Mouse (Mus musculus): Measurements from ENCODE around the gene Fosb. TPM values are rescaled to one million over a fixed set of nuclear protein-coding genes. Genes with fewer than 3 reads are reported as not detected.
A peak's percentile ranks its signal among the peaks of the same experiment; 100 is the strongest.

Gene Fosb
- polyA plus RNA-seq, 1 experiment from 2014 or later, result 0.07 TPM

DNA sequence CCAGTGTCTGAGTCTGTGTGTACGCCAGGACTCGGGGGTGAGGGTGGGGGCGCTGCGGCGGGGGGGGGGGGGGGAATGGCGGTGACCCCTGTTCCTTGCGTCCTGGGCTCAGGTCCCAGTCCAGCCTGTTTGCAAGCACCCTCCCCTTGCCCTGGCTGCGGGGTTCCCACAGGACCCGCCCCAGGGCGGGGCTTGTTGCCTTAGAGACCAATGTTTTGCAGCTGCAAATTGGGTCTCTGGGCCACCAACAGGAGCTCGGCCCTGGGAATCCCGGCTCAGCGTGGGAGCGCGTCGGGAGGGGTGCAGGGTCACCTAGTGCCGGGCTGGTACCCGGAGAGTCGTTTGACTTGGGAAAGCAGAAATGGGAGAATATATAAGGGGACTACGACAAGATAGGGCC is 16.5 kb upstream of the Fosb start:
- Histone ChIP-seq H3K4me3 (ENCODE audit: low read depth, low read length) (peak overlapping the region; percentile 32; the same call in 1 of the 2 replicates), H3K36me3 (ENCODE audit: control insufficient read depth, insufficient read depth, low read length) (no peaks in the 10 kb centered on the region), H3K9ac (replicated peaks; ENCODE audit: low read depth, low read length) (0 out of 2 replicates have a peak overlapping the region, but pooled peaks have one; percentile 1), H3K27me3 (ENCODE audit: control insufficient read depth, insufficient read depth, low read length) (no peaks in the 10 kb centered on the region), H3K4me1 (ENCODE audit: control insufficient read depth, insufficient read depth, low read length) (peaks cover 17% of the 10 kb centered on the region), H3K4me2 (replicated peaks; ENCODE audit: low read depth, low read length) (peak overlapping the region; percentile 68), H3K27ac (ENCODE audit: low read length) (peak overlapping the region; percentile 77), H3K9me3 (ENCODE audit: control insufficient read depth, low read depth, low read length) (no peaks in the 10 kb centered on the region)
- ATAC-seq (ENCODE audit: insufficient number of reproducible peaks, insufficient read depth, low FRiP score, low read depth), result peak; percentile 66; the same call in 1 of the 2 replicates
- WGBS, result under 1% methylated on average over 17 of the region's 20 CpGs

DNA sequence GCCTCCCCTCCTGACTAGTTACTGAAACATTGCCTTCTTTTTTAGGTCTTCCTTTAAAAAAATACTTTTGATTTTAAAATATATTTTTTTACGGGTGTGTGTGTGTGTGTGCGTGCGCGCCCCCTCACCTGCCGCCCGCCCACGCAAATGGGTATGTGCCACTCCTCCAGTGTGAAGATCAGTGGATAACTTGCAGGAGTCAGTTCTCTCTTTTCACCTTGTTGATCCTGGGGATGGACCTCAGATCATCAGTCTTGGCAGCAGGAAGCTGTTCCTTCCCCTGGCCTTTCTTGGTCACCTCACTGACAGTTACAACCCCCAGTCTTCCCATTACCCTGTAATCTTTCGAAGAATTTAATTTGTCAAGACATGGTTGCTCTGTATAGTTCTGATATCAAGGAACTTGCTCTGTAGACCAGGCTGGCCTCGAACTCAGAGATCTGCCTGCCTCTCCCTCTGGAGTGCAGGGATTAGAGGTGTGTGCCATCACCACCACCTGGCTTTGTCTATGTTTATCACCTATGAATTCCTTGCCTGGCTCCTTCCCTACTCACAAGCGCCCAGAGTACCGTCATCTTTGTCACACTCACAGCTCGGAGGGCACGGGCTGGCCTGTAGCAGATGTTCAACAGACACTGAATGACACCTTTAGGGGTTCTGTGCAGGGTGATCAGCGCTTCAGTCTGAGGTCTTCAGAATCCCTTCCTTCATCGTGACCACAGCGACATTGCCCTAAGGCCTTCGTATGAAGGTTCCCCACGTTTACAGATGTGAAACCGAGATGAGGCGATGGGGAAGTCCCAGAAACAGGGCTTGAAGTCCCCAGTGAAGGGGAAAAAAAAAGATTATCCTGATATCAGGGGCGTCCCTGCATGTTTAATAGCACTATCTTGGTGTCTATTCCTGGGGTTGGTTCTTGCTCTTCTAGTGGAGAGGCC is 15.7 kb upstream of the Fosb start:
- Histone ChIP-seq H3K4me2 (replicated peaks; ENCODE audit: low read depth, low read length) (peak overlapping the region; percentile 68; the same call in 1 of the 2 replicates), H3K9me3 (ENCODE audit: control insufficient read depth, low read depth, low read length) (no peaks in the 10 kb centered on the region), H3K27ac (ENCODE audit: low read length) (no peak overlapping the region), H3K27me3 (ENCODE audit: control insufficient read depth, insufficient read depth, low read length) (no peaks in the 10 kb centered on the region), H3K36me3 (ENCODE audit: control insufficient read depth, insufficient read depth, low read length) (no peaks in the 10 kb centered on the region), H3K4me3 (ENCODE audit: low read depth, low read length) (no peak overlapping the region), H3K9ac (replicated peaks; ENCODE audit: low read depth, low read length) (0 out of 2 replicates have a peak overlapping the region, but pooled peaks have one; percentile 1), H3K4me1 (ENCODE audit: control insufficient read depth, insufficient read depth, low read length) (peaks cover 17% of the 10 kb centered on the region)
- WGBS, result 72% methylated on average over 21 of the region's 21 CpGs
- no peak for ATAC-seq (ENCODE audit: insufficient number of reproducible peaks, insufficient read depth, low FRiP score, low read depth)

DNA sequence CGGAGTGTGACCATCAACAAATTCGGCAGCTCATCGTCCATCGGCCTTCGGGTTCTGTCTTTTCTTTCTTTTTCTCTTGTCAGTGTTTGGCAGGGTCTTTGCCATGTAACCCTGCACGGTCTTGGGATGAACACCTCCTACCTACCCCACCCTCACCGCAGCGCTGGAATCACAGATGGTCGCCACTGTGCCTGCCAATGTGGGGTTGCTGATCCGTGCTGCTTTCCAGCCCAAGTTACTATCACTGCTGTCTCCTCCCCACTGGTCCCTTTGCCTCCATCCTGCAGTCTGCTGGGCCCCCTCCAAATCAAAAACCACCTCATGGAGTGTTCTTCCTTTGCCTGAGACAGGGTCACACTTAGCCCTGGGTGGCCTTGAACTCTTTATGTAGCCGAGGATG is 14.4 kb upstream of the Fosb start:
- WGBS, result 82% methylated on average over 11 of the region's 11 CpGs
- no peak for ATAC-seq (ENCODE audit: insufficient number of reproducible peaks, insufficient read depth, low FRiP score, low read depth)
- H3K9ac ChIP-seq (replicated peaks; ENCODE audit: low read depth, low read length), result no peak overlapping the region
- peaks cover 21% of the 10 kb centered on the region for H3K4me1 ChIP-seq (ENCODE audit: control insufficient read depth, insufficient read depth, low read length)
- H3K4me3 ChIP-seq (ENCODE audit: low read depth, low read length), result no peak overlapping the region
- H3K27me3 ChIP-seq (ENCODE audit: control insufficient read depth, insufficient read depth, low read length), result no peaks in the 10 kb centered on the region
- H3K27ac ChIP-seq (ENCODE audit: low read length), result no peak overlapping the region
- H3K4me2 ChIP-seq (replicated peaks; ENCODE audit: low read depth, low read length), result no peak overlapping the region
- H3K36me3 ChIP-seq (ENCODE audit: control insufficient read depth, insufficient read depth, low read length), result no peaks in the 10 kb centered on the region
- H3K9me3 ChIP-seq (ENCODE audit: control insufficient read depth, low read depth, low read length), result no peaks in the 10 kb centered on the region

DNA sequence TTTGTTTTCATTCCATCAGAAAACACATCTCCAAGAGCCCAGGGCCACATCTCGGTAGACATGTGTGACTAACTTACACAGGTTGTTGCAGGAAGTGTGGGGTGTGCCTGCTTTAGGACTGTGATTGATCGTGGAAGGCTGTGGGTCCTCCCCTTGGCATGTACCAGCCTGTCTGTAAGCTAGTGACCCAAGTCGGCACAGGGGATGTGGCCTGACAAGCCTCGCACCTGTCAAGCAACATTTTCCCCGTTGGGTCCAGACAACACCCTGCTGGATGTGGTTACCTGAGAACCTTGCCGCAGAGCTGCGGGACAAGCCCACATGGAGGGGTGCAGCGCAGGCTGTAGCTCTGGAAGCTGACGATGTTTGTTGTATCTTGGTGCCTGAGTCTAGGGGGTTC is 12.6 kb upstream of the Fosb start:
- Histone ChIP-seq H3K9me3 (ENCODE audit: control insufficient read depth, low read depth, low read length) (no peaks in the 10 kb centered on the region), H3K36me3 (ENCODE audit: control insufficient read depth, insufficient read depth, low read length) (no peaks in the 10 kb centered on the region), H3K4me3 (ENCODE audit: low read depth, low read length) (no peak overlapping the region), H3K27me3 (ENCODE audit: control insufficient read depth, insufficient read depth, low read length) (no peaks in the 10 kb centered on the region), H3K9ac (replicated peaks; ENCODE audit: low read depth, low read length) (no peak overlapping the region), H3K27ac (ENCODE audit: low read length) (no peak overlapping the region), H3K4me1 (ENCODE audit: control insufficient read depth, insufficient read depth, low read length) (peaks cover 15% of the 10 kb centered on the region), H3K4me2 (replicated peaks; ENCODE audit: low read depth, low read length) (no peak overlapping the region)
- WGBS, result 38% methylated on average over 9 of the region's 9 CpGs
- no peak for ATAC-seq (ENCODE audit: insufficient number of reproducible peaks, insufficient read depth, low FRiP score, low read depth)

DNA sequence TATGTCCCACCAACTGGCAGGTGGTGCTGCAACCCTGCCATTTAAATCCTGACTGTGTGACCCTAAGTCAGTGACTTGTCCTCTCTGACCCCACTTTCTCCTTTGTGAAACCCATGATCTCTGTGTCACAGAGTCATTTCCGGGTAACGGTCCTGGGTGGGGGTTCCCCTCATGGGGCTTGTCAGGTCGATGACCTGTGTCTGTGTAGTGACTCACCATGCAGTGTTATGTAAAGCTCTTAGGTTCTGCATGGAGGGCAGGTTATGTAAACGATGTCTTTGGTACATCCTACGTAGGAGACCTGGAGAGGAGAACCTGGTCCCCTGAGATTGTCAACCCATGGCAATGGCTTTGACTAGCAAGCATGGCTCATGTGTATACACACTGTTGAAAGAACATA is 11.6 kb upstream of the Fosb start:
- no peaks in the 10 kb centered on the region for H3K9me3 ChIP-seq (ENCODE audit: control insufficient read depth, low read depth, low read length)
- H3K4me1 ChIP-seq (ENCODE audit: control insufficient read depth, insufficient read depth, low read length), result peaks cover 8% of the 10 kb centered on the region
- H3K4me3 ChIP-seq (ENCODE audit: low read depth, low read length), result no peak overlapping the region
- no peaks in the 10 kb centered on the region for H3K27me3 ChIP-seq (ENCODE audit: control insufficient read depth, insufficient read depth, low read length)
- no peak for ATAC-seq (ENCODE audit: insufficient number of reproducible peaks, insufficient read depth, low FRiP score, low read depth)
- no peaks in the 10 kb centered on the region for H3K36me3 ChIP-seq (ENCODE audit: control insufficient read depth, insufficient read depth, low read length)
- no peak overlapping the region for H3K4me2 ChIP-seq (replicated peaks; ENCODE audit: low read depth, low read length)
- no peak overlapping the region for H3K27ac ChIP-seq (ENCODE audit: low read length)
- WGBS, result 52% methylated on average over 5 of the region's 5 CpGs
- no peak overlapping the region for H3K9ac ChIP-seq (replicated peaks; ENCODE audit: low read depth, low read length)

DNA sequence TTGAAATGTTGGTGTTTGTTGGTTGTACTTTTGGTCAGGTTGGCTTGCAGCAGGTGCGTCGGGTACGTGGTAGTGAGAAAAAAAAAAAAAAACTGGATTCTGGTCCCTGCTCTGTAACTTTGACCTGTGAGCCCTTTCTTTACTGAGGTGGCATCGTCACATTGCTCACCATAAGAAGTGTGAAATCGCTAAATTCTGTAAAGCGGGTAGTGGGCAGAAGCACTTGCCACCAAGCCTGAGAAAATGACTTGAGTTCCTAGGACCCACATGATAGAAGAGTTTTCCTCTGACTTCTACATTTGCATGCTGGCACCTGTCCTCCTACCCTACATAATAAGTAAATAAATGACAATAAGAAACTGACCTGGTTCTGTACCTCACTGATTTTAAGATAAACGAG is 10.8 kb upstream of the Fosb start:
- 0 out of 2 replicates have a peak overlapping the region, but pooled peaks have one; percentile 42 for H3K4me3 ChIP-seq (ENCODE audit: low read depth, low read length)
- 0 out of 2 replicates have a peak, but pooled peaks cover 3% of the 10 kb centered on the region for H3K4me1 ChIP-seq (ENCODE audit: control insufficient read depth, insufficient read depth, low read length)
- no peaks in the 10 kb centered on the region for H3K9me3 ChIP-seq (ENCODE audit: control insufficient read depth, low read depth, low read length)
- no peak for ATAC-seq (ENCODE audit: insufficient number of reproducible peaks, insufficient read depth, low FRiP score, low read depth)
- 33% methylated on average over 7 of the region's 7 CpGs for WGBS
- H3K9ac ChIP-seq (replicated peaks; ENCODE audit: low read depth, low read length), result no peak overlapping the region
- no peaks in the 10 kb centered on the region for H3K36me3 ChIP-seq (ENCODE audit: control insufficient read depth, insufficient read depth, low read length)
- H3K4me2 ChIP-seq (replicated peaks; ENCODE audit: low read depth, low read length), result peak overlapping the region; percentile 78
- H3K27ac ChIP-seq (ENCODE audit: low read length), result no peak overlapping the region
- H3K27me3 ChIP-seq (ENCODE audit: control insufficient read depth, insufficient read depth, low read length), result no peaks in the 10 kb centered on the region

DNA sequence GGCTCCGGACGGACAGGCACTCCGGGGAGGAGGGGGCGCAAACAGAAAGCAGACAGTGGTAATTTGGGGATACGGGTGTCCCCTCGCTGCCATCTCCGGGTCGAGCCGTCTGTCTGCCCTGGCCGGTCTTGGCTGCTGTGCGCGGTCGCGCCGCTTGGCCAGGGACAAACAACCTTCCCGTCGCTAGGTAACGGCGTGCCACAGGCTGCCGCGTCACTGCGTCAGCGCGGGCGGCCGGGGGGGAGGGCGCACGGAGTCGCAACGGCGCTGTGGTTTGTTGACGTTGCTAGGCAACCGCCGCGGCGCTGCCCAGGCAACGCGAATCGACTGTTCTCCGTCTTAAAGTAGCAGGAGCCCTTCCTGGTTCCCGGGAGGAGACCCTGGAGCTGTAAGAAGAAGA is 10.1 kb upstream of the Fosb start:
- H3K4me2 ChIP-seq (replicated peaks; ENCODE audit: low read depth, low read length), result peak overlapping the region; percentile 78
- no peaks in the 10 kb centered on the region for H3K9me3 ChIP-seq (ENCODE audit: control insufficient read depth, low read depth, low read length)
- no peaks in the 10 kb centered on the region for H3K36me3 ChIP-seq (ENCODE audit: control insufficient read depth, insufficient read depth, low read length)
- peak; percentile 93 for ATAC-seq (ENCODE audit: insufficient number of reproducible peaks, insufficient read depth, low FRiP score, low read depth)
- H3K9ac ChIP-seq (replicated peaks; ENCODE audit: low read depth, low read length), result peak overlapping the region; percentile 30; the same call in 1 of the 2 replicates
- H3K27me3 ChIP-seq (ENCODE audit: control insufficient read depth, insufficient read depth, low read length), result no peaks in the 10 kb centered on the region
- peak overlapping the region; percentile 42 for H3K4me3 ChIP-seq (ENCODE audit: low read depth, low read length)
- no peak overlapping the region for H3K27ac ChIP-seq (ENCODE audit: low read length)
- 0 out of 2 replicates have a peak, but pooled peaks cover 3% of the 10 kb centered on the region for H3K4me1 ChIP-seq (ENCODE audit: control insufficient read depth, insufficient read depth, low read length)
- WGBS, result under 1% methylated on average over 41 of the region's 41 CpGs

DNA sequence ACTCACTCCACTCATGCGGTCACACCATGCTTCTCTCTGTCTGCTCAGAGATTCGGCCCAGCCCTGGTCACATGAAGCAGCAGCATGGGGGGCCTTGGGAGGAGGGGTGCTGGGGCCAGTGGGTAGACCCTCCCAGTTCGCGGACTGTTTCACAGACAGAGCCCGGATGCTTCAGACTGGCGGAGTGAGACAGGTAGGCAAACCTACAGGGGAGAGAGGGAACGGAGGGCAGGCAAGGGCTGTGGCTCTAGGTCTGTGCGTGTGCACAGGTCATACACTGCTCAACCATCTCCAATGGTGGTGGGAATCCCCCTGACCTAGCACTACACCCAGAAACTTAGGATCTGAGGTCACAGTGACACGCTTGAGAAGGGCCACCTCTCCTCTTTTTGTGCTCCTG is 9.6 kb upstream of the Fosb start:
- 0 out of 2 replicates have a peak, but pooled peaks cover 3% of the 10 kb centered on the region for H3K4me1 ChIP-seq (ENCODE audit: control insufficient read depth, insufficient read depth, low read length)
- no peaks in the 10 kb centered on the region for H3K9me3 ChIP-seq (ENCODE audit: control insufficient read depth, low read depth, low read length)
- H3K9ac ChIP-seq (replicated peaks; ENCODE audit: low read depth, low read length), result peak overlapping the region; percentile 30; the same call in 1 of the 2 replicates
- WGBS, result 15% methylated on average over 9 of the region's 9 CpGs
- ATAC-seq (ENCODE audit: insufficient number of reproducible peaks, insufficient read depth, low FRiP score, low read depth), result peak; percentile 30
- H3K27ac ChIP-seq (ENCODE audit: low read length), result no peak overlapping the region
- H3K4me2 ChIP-seq (replicated peaks; ENCODE audit: low read depth, low read length), result peak overlapping the region; percentile 78
- H3K27me3 ChIP-seq (ENCODE audit: control insufficient read depth, insufficient read depth, low read length), result no peaks in the 10 kb centered on the region
- H3K4me3 ChIP-seq (ENCODE audit: low read depth, low read length), result peak overlapping the region; percentile 42
- H3K36me3 ChIP-seq (ENCODE audit: control insufficient read depth, insufficient read depth, low read length), result no peaks in the 10 kb centered on the region

All from stomach, embryonic 14.5 days (tissue).